Mouse (Mus musculus) cortical plate, adult 2 months (tissue): ENCODE measurements at regions not wholly inside any gene's neighbourhood (a gene's known extent, or its start where the extent isn't known, plus 50 kb on each side); places are given as distances from the start of the nearest gene placed in this dataset.

Source experiments
- H3K27ac ChIP-seq: fragments of 200-500 bp; 2 replicates; pipeline ENCODE4 v1.5.1; 2012; ENCODE audit warnings: low read length, control low read depth, inconsistent platforms; ENCODE audit not compliant: insufficient read depth
- H3K4me1 ChIP-seq: fragments of 200-500 bp; 2 replicates; pipeline ENCODE4 v1.6.1; 2011; ENCODE audit warnings: low read length; ENCODE audit not compliant: control insufficient read depth, insufficient read depth
- H3K4me3 ChIP-seq: fragments of 200-500 bp; 2 replicates; pipeline ENCODE4 v1.5.1; 2011; ENCODE audit warnings: mild to moderate bottlenecking, low read length, control low read depth; ENCODE audit not compliant: insufficient read depth
- CTCF ChIP-seq: fragments of 200-500 bp; IDR thresholded peaks from 2 replicates; pipeline ENCODE4 v1.5.1; 2011; ENCODE audit warnings: mild to moderate bottlenecking, control low read depth, low read length; ENCODE audit not compliant: insufficient read depth; ENCODE audit errors: extremely low read depth
- POLR2A ChIP-seq: fragments of 200-500 bp; IDR thresholded peaks from 2 replicates; pipeline ENCODE4 v1.6.1; 2011; ENCODE audit warnings: mild to moderate bottlenecking, low read length, control low read depth; ENCODE audit not compliant: insufficient read depth; ENCODE audit errors: extremely low read depth

GRCm38 (mm10) chr14:71948701-71949100 is 542.9 kb downstream of the Gm9195 start:
- Histone ChIP-seq H3K27ac (no peak overlapping the region), H3K4me3 (no peak overlapping the region), H3K4me1 (no peaks in the 10 kb centered on the region)
- TF ChIP-seq CTCF (no peak), POLR2A (no peak)

GRCm38 (mm10) chr14:71937157-71937485 is 554.5 kb downstream of the Gm9195 start:
- TF ChIP-seq CTCF = no peak
- no peak for TF ChIP-seq POLR2A
- H3K27ac ChIP-seq = no peak overlapping the region
- no peaks in the 10 kb centered on the region for H3K4me1 ChIP-seq
- H3K4me3 ChIP-seq = no peak overlapping the region

DNA sequence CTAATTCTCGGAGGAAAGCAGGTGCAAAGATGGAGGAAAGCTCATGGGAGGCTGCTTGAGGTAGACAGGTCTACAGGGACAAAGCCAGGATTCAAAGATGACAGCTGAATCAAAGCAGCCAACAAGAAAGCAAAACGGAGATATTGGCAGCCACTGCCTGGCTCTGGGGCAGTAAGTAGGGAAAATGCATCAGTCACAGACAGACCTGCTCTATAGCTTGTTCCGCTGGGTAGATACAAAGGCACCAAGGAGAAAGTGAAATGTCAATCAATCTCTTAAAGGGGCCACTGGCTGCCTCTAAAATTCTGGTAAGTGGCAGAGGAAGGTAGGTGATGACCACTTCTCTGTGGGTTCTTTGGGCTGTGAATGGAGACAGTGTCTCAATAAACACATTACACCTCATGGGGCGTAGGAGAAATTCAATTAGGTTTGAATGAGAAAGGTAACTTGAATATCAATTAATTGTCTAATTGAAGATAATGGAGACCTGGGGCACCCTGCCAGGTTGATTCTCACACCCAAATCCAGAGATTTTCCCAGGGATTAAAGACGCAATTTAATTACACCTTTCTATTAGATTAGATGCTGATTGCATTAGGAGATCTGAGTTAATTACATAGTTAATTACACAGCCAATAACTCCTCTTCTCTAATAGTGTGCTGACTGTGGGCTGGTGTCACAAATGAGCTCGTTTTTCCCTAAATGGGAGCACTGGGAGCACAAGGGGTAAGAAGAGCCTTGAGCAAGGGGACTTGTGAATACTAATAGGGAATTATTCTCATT is 555.1 kb downstream of the Gm9195 start:
- Histone ChIP-seq H3K4me1 (no peaks in the 10 kb centered on the region), H3K4me3 (no peak overlapping the region), H3K27ac (no peak overlapping the region)
- no peak for TF ChIP-seq CTCF
- TF ChIP-seq POLR2A = no peak

- no peak overlapping the region for H3K27ac ChIP-seq
- no peaks in the 10 kb centered on the region for H3K4me1 ChIP-seq
- no peak overlapping the region for H3K4me3 ChIP-seq
- TF ChIP-seq POLR2A = no peak
- no peak for TF ChIP-seq CTCF
Measured at GRCm38 (mm10) chr14:71915964-71916363, 575.7 kb downstream of the Gm9195 start.

- no peak for TF ChIP-seq POLR2A
- Histone ChIP-seq H3K27ac (no peak overlapping the region), H3K4me3 (no peak overlapping the region), H3K4me1 (no peaks in the 10 kb centered on the region)
Measured at GRCm38 (mm10) chr14:71910936-71911335, 580.7 kb downstream of the Gm9195 start.

- Histone ChIP-seq H3K4me1 (peaks cover 3% of the 10 kb centered on the region; the same call in 1 of the 2 replicates), H3K4me3 (no peak overlapping the region), H3K27ac (peak overlapping the region; percentile 78)
- TF ChIP-seq POLR2A = no peak
- TF ChIP-seq CTCF = no peak
Measured at GRCm38 (mm10) chr14:71895468-71895867, 596.2 kb downstream of the Gm9195 start.

DNA sequence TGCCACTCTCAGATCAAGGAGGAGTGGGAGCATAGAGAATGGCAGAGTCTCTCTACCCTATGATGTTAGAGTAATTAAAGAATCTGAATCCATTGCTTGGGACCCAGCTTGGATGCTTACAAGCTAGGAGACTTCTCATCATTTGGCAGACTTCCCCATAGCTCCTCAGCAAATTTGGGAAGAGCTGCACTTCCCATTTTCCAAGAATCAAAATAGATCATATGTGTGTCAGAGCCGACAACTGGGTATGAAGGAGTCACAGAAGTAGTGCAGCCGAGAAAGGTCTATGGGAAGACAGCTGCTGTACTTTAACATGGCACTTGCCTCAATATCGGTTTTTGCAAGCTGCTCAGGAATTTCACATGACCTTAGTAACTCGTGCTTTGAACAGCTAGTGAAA is 596.8 kb downstream of the Gm9195 start:
- no peak overlapping the region for H3K27ac ChIP-seq
- TF ChIP-seq CTCF (no peak), POLR2A (no peak)

DNA sequence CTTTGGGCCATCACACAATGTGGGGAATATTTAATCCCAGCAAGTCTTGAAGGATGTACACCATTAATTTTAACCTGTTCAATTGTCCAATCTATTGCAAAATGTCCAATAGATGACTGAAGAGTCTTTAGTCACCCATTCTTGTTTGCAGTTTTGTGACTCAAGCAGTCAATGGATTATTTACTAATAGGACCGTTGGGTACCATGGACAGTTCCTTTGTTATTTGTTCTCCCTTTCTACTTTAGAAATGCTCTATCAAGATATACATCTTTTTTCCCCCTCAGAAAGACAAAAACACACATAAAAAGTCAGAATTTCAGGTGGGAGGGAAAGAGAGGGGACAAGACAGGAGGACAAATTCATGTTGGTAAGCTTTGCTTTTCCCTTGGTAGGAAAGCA is 598.3 kb downstream of the Gm9195 start:
- H3K4me1 ChIP-seq = peaks cover 3% of the 10 kb centered on the region; the same call in 1 of the 2 replicates
- no peak overlapping the region for H3K4me3 ChIP-seq
- H3K27ac ChIP-seq = no peak overlapping the region
- TF ChIP-seq POLR2A = no peak
- no peak for TF ChIP-seq CTCF

More for the DNA sequence above, 596.8 kb downstream of the Gm9195 start:
- Histone ChIP-seq H3K4me1 (peaks cover 3% of the 10 kb centered on the region; the same call in 1 of the 2 replicates), H3K4me3 (no peak overlapping the region)

GRCm38 (mm10) chr14:71891667-71892066 is 600.0 kb downstream of the Gm9195 start:
- H3K27ac ChIP-seq = no peak overlapping the region
- peaks cover 3% of the 10 kb centered on the region; the same call in 1 of the 2 replicates for H3K4me1 ChIP-seq

GRCm38 (mm10) chr14:71882871-71883270 is 608.8 kb downstream of the Gm9195 start:
- no peak overlapping the region for H3K27ac ChIP-seq
- TF ChIP-seq POLR2A (no peak), CTCF (no peak)
- no peaks in the 10 kb centered on the region for H3K4me1 ChIP-seq
- no peak overlapping the region for H3K4me3 ChIP-seq

More at GRCm38 (mm10) chr14:71891667-71892066, 600.0 kb downstream of the Gm9195 start:
- no peak for TF ChIP-seq CTCF
- TF ChIP-seq POLR2A = no peak
- no peak overlapping the region for H3K4me3 ChIP-seq

- no peak for TF ChIP-seq POLR2A
- no peak for TF ChIP-seq CTCF
- Histone ChIP-seq H3K4me3 (no peak overlapping the region), H3K4me1 (no peaks in the 10 kb centered on the region), H3K27ac (no peak overlapping the region)
Measured at GRCm38 (mm10) chr14:71845546-71845945, 646.1 kb downstream of the Gm9195 start.
